Comparison of ENCODE assay signal across 9 mouse cellular contexts in genomic region chr16:48570354-48570753, GRCm38 (mm10).
DNase-seq lines count a peak whose midpoint lies in the region; ATAC-seq lines count a peak whose summit lies in the region.
"Had no signal": no experiment of that assay in that cellular context is flagged by ENCODE, and none has a peak within 500 bp of the region (broad histone marks: within the 10 kb centered on the region; RNA-seq: fewer than 3 reads in every experiment).

No protein-coding gene starts in this region.

- peak; percentile 57; the same call in 1 of the 2 replicates for ATAC-seq in lung, embryonic 15.5 days (ENCODE audit: borderline replicate concordance, extremely low read depth, low FRiP score, low TSS enrichment)

- 10% methylated on average over 9 of the region's 9 CpGs for WGBS in lung, embryonic 15.5 days

- intact Hi-C loops in heart, postnatal 36 days (cut with DNase I) = no loop called here

- no peak overlapping the region for H3K4me2 ChIP-seq in lung, embryonic 15.5 days

- DNase-seq in CD4-positive helper T cell, adult 2 months (ENCODE audit: low read depth, low spot score) = peak; percentile 42
- peak; percentile 62 for DNase-seq in adrenal gland, adult 2 months
- DNase-seq in embryo, embryonic 10.5 days (ENCODE audit: low spot score) = peak; percentile 86
- peak; percentile 45 to 72 for DNase-seq in heart, postnatal 36 days
- DNase-seq in kidney, postnatal 4 days = peak; percentile 85 to 87
- peak; percentile 29 for DNase-seq in ovary, postnatal 10 days (ENCODE audit: low spot score)
- peak; percentile 75 for DNase-seq in thymus, postnatal 14 days

- H3K4me1 ChIP-seq in lung, embryonic 15.5 days = peaks cover 6% of the 10 kb centered on the region; the same call in 1 of the 2 replicates

- no peaks in the 10 kb centered on the region for H3K9me3 ChIP-seq in lung, embryonic 15.5 days

- H3K4me3 ChIP-seq in lung, embryonic 15.5 days = no peak overlapping the region
- H3K4me3 ChIP-seq: erythroblast, embryonic 14.5 days had no signal

- no peak overlapping the region for H3K9ac ChIP-seq in lung, embryonic 15.5 days

- no peak overlapping the region for H3K27ac ChIP-seq in lung, embryonic 15.5 days

- H3K36me3 ChIP-seq in lung, embryonic 15.5 days = no peaks in the 10 kb centered on the region

- no peaks in the 10 kb centered on the region for H3K27me3 ChIP-seq in lung, embryonic 15.5 days

Comparison
In these comparisons a context has a peak if more than half of its experiments do, and no peak if none do; other contexts are left out.
1. DNase-seq: peak in every context shown above with its lines; median percentile 86 in embryo, embryonic 10.5 days; 86 in kidney, postnatal 4 days; 75 in thymus, postnatal 14 days; 62 in adrenal gland, adult 2 months; 58 in heart, postnatal 36 days; 42 in CD4-positive helper T cell, adult 2 months; 29 in ovary, postnatal 10 days.